Mouse (Mus musculus) kidney, postnatal 0 days (tissue): ENCODE measurements around the gene Fbxo3. TPM values are rescaled to one million over a fixed set of nuclear protein-coding genes. Genes with fewer than 3 reads are reported as not detected.
A peak's percentile ranks its signal among the peaks of the same experiment; 100 is the strongest.
"Not testable (repeated sequence)": the region's sequence is repeated elsewhere in the genome, so short reads cannot be mapped to it uniquely, and the experiment has no call there.

ENCODE experiments used
- ATAC-seq: fragments of 200-750 bp; cut with Nextera tagmentation; replicated peaks from 2 replicates; pipeline ENCODE4 v1.8.0; 2017; ENCODE audit warnings: low read depth, moderate number of reproducible peaks, moderate TSS enrichment, moderate library complexity; ENCODE audit not compliant: low FRiP score
- DNase-seq: peaks from one replicate; pipeline ENCODE4 v3.0.0-alpha.2; 2016; ENCODE audit warnings: low spot score
- H3K27ac ChIP-seq: fragments of 300-500 bp; sonication (generic); 2 replicates; pipeline ENCODE4 v1.5.1; 2014; ENCODE audit warnings: mild to moderate bottlenecking
- H3K27me3 ChIP-seq: fragments of 300-500 bp; sonication (generic); 2 replicates; pipeline ENCODE4 v1.6.1; 2014; ENCODE audit warnings: low read length, mixed read lengths; ENCODE audit not compliant: insufficient read depth
- H3K36me3 ChIP-seq: fragments of 300-500 bp; sonication (generic); 2 replicates; pipeline ENCODE4 v1.6.1; 2014; ENCODE audit warnings: low read length, mixed read lengths; ENCODE audit not compliant: insufficient read depth
- H3K4me1 ChIP-seq: fragments of 300-500 bp; sonication (generic); replicated peaks from 2 replicates; pipeline ENCODE4 v1.6.1; 2014; ENCODE audit warnings: antibody characterized with exemption, low read length, mixed read lengths; ENCODE audit not compliant: insufficient read depth
- H3K4me2 ChIP-seq: fragments of 300-500 bp; sonication (generic); 2 replicates; pipeline ENCODE4 v1.6.1; 2014; ENCODE audit warnings: mild to moderate bottlenecking, low read length, moderate library complexity, mixed read lengths
- H3K4me3 ChIP-seq: fragments of 300-500 bp; sonication (generic); replicated peaks from 2 replicates; pipeline ENCODE4 v1.5.1; 2014; ENCODE audit warnings: low read depth, low read length
- H3K9ac ChIP-seq: fragments of 300-500 bp; sonication (generic); 2 replicates; pipeline ENCODE4 v1.6.1; 2014; ENCODE audit warnings: low read depth, low read length
- H3K9me3 ChIP-seq: fragments of 300-500 bp; sonication (generic); replicated peaks from 2 replicates; pipeline ENCODE4 v1.6.1; 2016; ENCODE audit warnings: low read length, inconsistent platforms, mixed read lengths
- CTCF ChIP-seq: IDR thresholded peaks from 2 replicates; pipeline ENCODE4 v1.5.1; 2016; ENCODE audit warnings: antibody characterized with exemption, low read depth, mild to moderate bottlenecking, moderate library complexity
- WGBS: fragments of 180-500 bp; shearing (Covaris S2); extraction: QIAGEN DNeasy Blood & Tissue Kit; methylation state at CpG from one replicate; pipeline ENCODE4 v1.1.7; 2014; 5-methylcytosine and 5-hydroxymethylcytosine counted together
- polyA plus RNA-seq: library from polyadenylated mRNA; unstranded; fragments of >200 nt; fragmentation: Nextera tagmentation; extraction: Ambion mirVana; gene quantifications from 2 replicates; pipeline ENCODE4 v1.2.1, GENCODE M21; 2015

Gene Fbxo3
- polyA plus RNA-seq, 1 experiment from 2014 or later, result 49.0 TPM

GRCm38 (mm10) chr2:103992162-103992561 lies 35.4 kb upstream of the Fbxo3 start:
- 66% methylated on average over 9 of the region's 9 CpGs for WGBS
- no peak overlapping the region for H3K4me2 ChIP-seq
- DNase-seq (no peak), ATAC-seq (no peak)
- H3K4me3 ChIP-seq, result no peak overlapping the region
- no peak overlapping the region for H3K9ac ChIP-seq
- no peaks in the 10 kb centered on the region for H3K4me1 ChIP-seq
- no peaks in the 10 kb centered on the region for H3K9me3 ChIP-seq
- no peak for TF ChIP-seq CTCF
- no peaks in the 10 kb centered on the region for H3K36me3 ChIP-seq
- H3K27me3 ChIP-seq, result no peaks in the 10 kb centered on the region
- H3K27ac ChIP-seq, result no peak overlapping the region

- Histone ChIP-seq H3K4me3 (no peak overlapping the region), H3K27me3 (no peaks in the 10 kb centered on the region), H3K27ac (no peak overlapping the region), H3K4me2 (no peak overlapping the region), H3K36me3 (no peaks in the 10 kb centered on the region), H3K9me3 (no peaks in the 10 kb centered on the region), H3K9ac (no peak overlapping the region), H3K4me1 (no peaks in the 10 kb centered on the region)
- ATAC-seq, result no peak
- WGBS, result 24% methylated on average over 17 of the region's 17 CpGs
- DNase-seq, result no peak
- TF ChIP-seq CTCF, result no peak
Observed at GRCm38 (mm10) chr2:103992618-103993332, 34.7 kb upstream of the Fbxo3 start.

GRCm38 (mm10) chr2:104001076-104001475 lies 26.4 kb upstream of the Fbxo3 start:
- H3K27me3 ChIP-seq, result no peaks in the 10 kb centered on the region
- no peaks in the 10 kb centered on the region for H3K9me3 ChIP-seq
- no peak overlapping the region for H3K4me2 ChIP-seq
- H3K4me3 ChIP-seq, result no peak overlapping the region
- no peaks in the 10 kb centered on the region for H3K36me3 ChIP-seq
- H3K27ac ChIP-seq, result no peak overlapping the region
- DNase-seq, result peak; percentile 69
- WGBS, result 13% methylated on average over 2 of the region's 2 CpGs
- no peak for ATAC-seq
- TF ChIP-seq CTCF, result peak; percentile 77
- H3K9ac ChIP-seq, result no peak overlapping the region
- no peaks in the 10 kb centered on the region for H3K4me1 ChIP-seq

GRCm38 (mm10) chr2:104001861-104002260 lies 25.7 kb upstream of the Fbxo3 start:
- WGBS, result 74% methylated on average over 4 of the region's 4 CpGs
- no peak for ATAC-seq
- no peaks in the 10 kb centered on the region for H3K9me3 ChIP-seq
- H3K4me2 ChIP-seq, result no peak overlapping the region
- DNase-seq, result no peak
- no peaks in the 10 kb centered on the region for H3K36me3 ChIP-seq
- H3K4me3 ChIP-seq, result no peak overlapping the region
- no peak for TF ChIP-seq CTCF
- no peaks in the 10 kb centered on the region for H3K4me1 ChIP-seq
- no peaks in the 10 kb centered on the region for H3K27me3 ChIP-seq
- H3K27ac ChIP-seq, result no peak overlapping the region
- H3K9ac ChIP-seq, result no peak overlapping the region

- Histone ChIP-seq H3K4me2 (no peak overlapping the region), H3K4me1 (no peaks in the 10 kb centered on the region), H3K4me3 (no peak overlapping the region), H3K9me3 (no peaks in the 10 kb centered on the region), H3K9ac (no peak overlapping the region), H3K27ac (no peak overlapping the region), H3K27me3 (no peaks in the 10 kb centered on the region), H3K36me3 (no peaks in the 10 kb centered on the region)
- TF ChIP-seq CTCF, result peak; percentile 72
- DNase-seq (peak; percentile 65), ATAC-seq (0 out of 2 replicates have a peak, but pooled peaks have one; percentile 49)
- 33% methylated on average over 16 of the region's 16 CpGs for WGBS
Observed at GRCm38 (mm10) chr2:104002711-104003413, 24.7 kb upstream of the Fbxo3 start.

- no peak for TF ChIP-seq CTCF
- WGBS, result 74% methylated on average over 7 of the region's 7 CpGs
- ATAC-seq, result no peak
- no peaks in the 10 kb centered on the region for H3K4me1 ChIP-seq
- DNase-seq, result no peak
- no peak overlapping the region for H3K4me3 ChIP-seq
- H3K36me3 ChIP-seq, result no peaks in the 10 kb centered on the region
- H3K9ac ChIP-seq, result no peak overlapping the region
- no peak overlapping the region for H3K27ac ChIP-seq
- H3K4me2 ChIP-seq, result no peak overlapping the region
- H3K9me3 ChIP-seq, result no peaks in the 10 kb centered on the region
- H3K27me3 ChIP-seq, result no peaks in the 10 kb centered on the region
Observed at GRCm38 (mm10) chr2:104007793-104008519, 19.6 kb upstream of the Fbxo3 start.

GRCm38 (mm10) chr2:104008853-104009252 lies 18.7 kb upstream of the Fbxo3 start:
- not testable (repeated sequence) for ATAC-seq, H3K9ac ChIP-seq, H3K4me1 ChIP-seq, H3K36me3 ChIP-seq, DNase-seq, H3K27me3 ChIP-seq, H3K4me2 ChIP-seq, H3K4me3 ChIP-seq, H3K9me3 ChIP-seq, H3K27ac ChIP-seq
- 85% methylated on average over 3 of the region's 3 CpGs for WGBS
